In genomic region chr7:120879972-120880371, GRCm38 (mm10) we compare ENCODE assay signal across 24 mouse cellular contexts. TPM values are rescaled to one million over a fixed set of nuclear protein-coding genes. Genes with fewer than 3 reads are reported as not detected.
DNase-seq lines count a peak whose midpoint lies in the region; ATAC-seq and TF ChIP-seq lines count a peak whose summit lies in the region.
"Had no signal": no experiment of that assay in that cellular context is flagged by ENCODE, and none has a peak within 500 bp of the region (broad histone marks: within the 10 kb centered on the region; RNA-seq: fewer than 3 reads in every experiment).

No protein-coding gene starts in this region.

- H3K4me3 ChIP-seq in liver, embryonic 13.5 days (replicated peaks) = peak overlapping the region; percentile 70
- H3K4me3 ChIP-seq in forebrain, embryonic 13.5 days = no peak overlapping the region
- H3K4me3 ChIP-seq in forebrain, postnatal 0 days (ENCODE audit: low read depth, low read length) = no peak overlapping the region
- H3K4me3 ChIP-seq: heart, embryonic 15.5 days; kidney, embryonic 15.5 days; left cerebral cortex, adult 2 months; limb, embryonic 15.5 days; midbrain, embryonic 10.5 days; myocyte had no signal

- peak overlapping the region; percentile 83 for H3K9ac ChIP-seq in liver, embryonic 13.5 days
- no peak overlapping the region for H3K9ac ChIP-seq in forebrain, embryonic 13.5 days
- H3K9ac ChIP-seq in forebrain, postnatal 0 days = no peak overlapping the region
- H3K9ac ChIP-seq: heart, embryonic 15.5 days; kidney, embryonic 15.5 days; limb, embryonic 15.5 days had no signal

- H3K27me3 ChIP-seq in liver, embryonic 13.5 days = no peaks in the 10 kb centered on the region
- no peaks in the 10 kb centered on the region for H3K27me3 ChIP-seq in forebrain, embryonic 13.5 days
- H3K27me3 ChIP-seq in forebrain, postnatal 0 days (ENCODE audit: insufficient read depth, low read length) = no peaks in the 10 kb centered on the region
- H3K27me3 ChIP-seq: heart, embryonic 15.5 days; kidney, embryonic 15.5 days; limb, embryonic 15.5 days had no signal

- peaks cover 78% of the 10 kb centered on the region for H3K36me3 ChIP-seq in liver, embryonic 13.5 days
- H3K36me3 ChIP-seq in forebrain, embryonic 13.5 days (ENCODE audit: poor library complexity, severe bottlenecking) = peaks cover 18% of the 10 kb centered on the region
- peaks cover 50% of the 10 kb centered on the region for H3K36me3 ChIP-seq in forebrain, postnatal 0 days (ENCODE audit: insufficient read depth)

- H3K27ac ChIP-seq in liver, embryonic 13.5 days = peak overlapping the region; percentile 93
- H3K27ac ChIP-seq in forebrain, embryonic 13.5 days = no peak overlapping the region
- no peak overlapping the region for H3K27ac ChIP-seq in forebrain, postnatal 0 days (ENCODE audit: low read depth, low read length)
- H3K27ac ChIP-seq: heart, embryonic 15.5 days; hindbrain, postnatal 0 days; kidney, embryonic 15.5 days; left cerebral cortex, adult 2 months; limb, embryonic 15.5 days; midbrain, embryonic 10.5 days had no signal

- H3K9me3 ChIP-seq in liver, embryonic 13.5 days (replicated peaks) = no peaks in the 10 kb centered on the region
- no peaks in the 10 kb centered on the region for H3K9me3 ChIP-seq in forebrain, embryonic 13.5 days (replicated peaks)
- no peaks in the 10 kb centered on the region for H3K9me3 ChIP-seq in forebrain, postnatal 0 days (ENCODE audit: low read length)
- H3K9me3 ChIP-seq: heart, embryonic 15.5 days; kidney, embryonic 15.5 days; limb, embryonic 15.5 days had no signal

- peak overlapping the region; percentile 81 for H3K4me2 ChIP-seq in liver, embryonic 13.5 days
- H3K4me2 ChIP-seq in forebrain, embryonic 13.5 days = no peak overlapping the region
- H3K4me2 ChIP-seq in forebrain, postnatal 0 days (ENCODE audit: low read depth) = no peak overlapping the region
- H3K4me2 ChIP-seq: heart, embryonic 15.5 days; kidney, embryonic 15.5 days; limb, embryonic 15.5 days had no signal

- no peak for TF ChIP-seq CTCF in forebrain, postnatal 0 days (IDR thresholded peaks at IDR 0.05; ENCODE audit: low read depth)

- ATAC-seq in erythroblast, adult 5-6 weeks (replicated peaks; ENCODE audit: low FRiP score, poor library complexity, severe bottlenecking) = peak; percentile 55
- ATAC-seq in liver, embryonic 13.5 days (ENCODE audit: low read depth) = peak; percentile 76
- peak; percentile 30 for ATAC-seq in megakaryocyte-erythroid progenitor cell, adult 5-6 weeks (replicated peaks; ENCODE audit: low FRiP score, low TSS enrichment, poor library complexity, severe bottlenecking)
- no peak for ATAC-seq in forebrain, embryonic 13.5 days
- ATAC-seq in forebrain, postnatal 0 days = no peak
- ATAC-seq: activated CD4-positive, CD25-positive, alpha-beta regulatory T cell, adult 4 months; forebrain, embryonic 14.5 days; hindbrain, postnatal 0 days; intestine, postnatal 0 days; midbrain, embryonic 16.5 days had no signal

- DNase-seq in c-Kit-negative CD71-positive TER-119-positive erythroid progenitor cells, embryonic 14.5 days (ENCODE audit: low read depth, low spot score) = peak; percentile 66
- DNase-seq in liver, embryonic 13.5 days = peak; percentile 58
- no peak for DNase-seq in cerebellum, adult 9-11 months
- no peak for DNase-seq in forebrain, postnatal 0 days
- DNase-seq: adrenal gland, adult 8-10 months; cerebellum, adult 9-10 months; kidney, postnatal 4 days; layer of hippocampus, adult 9-11 months; left cerebral cortex, postnatal 4 days; lung, postnatal 4 days had no signal

- H3K4me1 ChIP-seq in liver, embryonic 13.5 days (replicated peaks) = peaks cover 98% of the 10 kb centered on the region
- no peaks in the 10 kb centered on the region for H3K4me1 ChIP-seq in forebrain, embryonic 13.5 days
- no peaks in the 10 kb centered on the region for H3K4me1 ChIP-seq in forebrain, postnatal 0 days (ENCODE audit: insufficient read depth)
- H3K4me1 ChIP-seq: limb, embryonic 15.5 days; midbrain, embryonic 10.5 days had no signal

- 72% methylated on average over 3 of the region's 3 CpGs for WGBS in liver, embryonic 13.5 days (ENCODE audit: insufficient replicate concordance)
- WGBS in forebrain, embryonic 13.5 days = 96% methylated on average over 3 of the region's 3 CpGs
- WGBS in forebrain, postnatal 0 days = 97% methylated on average over 3 of the region's 3 CpGs

RNA-seq across cellular contexts. Expression of gene Eef2k, which starts 37.3 kb away (rescaled TPM):
- 12.3 and 24.0 TPM in 2 replicates for total RNA-seq in erythroblast, adult 5-6 weeks (2015; ENCODE audit: low replicate concordance)
- total RNA-seq in erythroblast, adult 5-6 weeks (2017; ENCODE audit: low replicate concordance) = 77.4 and 97.0 TPM in 2 replicates
- polyA plus RNA-seq in liver, embryonic 13.5 days (2015; fragmentation: Nextera tagmentation; extraction: Ambion mirVana) = 42.2 and 44.2 TPM in 2 replicates
- 42.3 and 63.0 TPM in 2 replicates for total RNA-seq in megakaryocyte-erythroid progenitor cell, adult 5-6 weeks (2014; fragmentation: Nextera tagmentation)
- 49.9 and 52.6 TPM in 2 replicates for total RNA-seq in megakaryocyte-erythroid progenitor cell, adult 5-6 weeks (2017)
- polyA plus RNA-seq in forebrain, embryonic 13.5 days (2015; fragmentation: Nextera tagmentation; extraction: Ambion mirVana) = 19.2 and 22.0 TPM in 2 replicates
- total RNA-seq in forebrain, postnatal 0 days (2014; rRNA removed) = 53.8 and 56.4 TPM in 2 replicates
- 31.6 and 35.4 TPM in 2 replicates for polyA plus RNA-seq in forebrain, postnatal 0 days (2015; fragmentation: Nextera tagmentation; extraction: Ambion mirVana)

RNA-seq across cellular contexts. Expression of gene Polr3e, which starts 37.6 kb away (rescaled TPM):
- 3.1 and 3.3 TPM in 2 replicates for total RNA-seq in erythroblast, adult 5-6 weeks (2015; ENCODE audit: low replicate concordance)
- total RNA-seq in erythroblast, adult 5-6 weeks (2017; ENCODE audit: low replicate concordance) = 1.5 and 6.2 TPM in 2 replicates
- 19.3 and 21.1 TPM in 2 replicates for polyA plus RNA-seq in liver, embryonic 13.5 days (2015; fragmentation: Nextera tagmentation; extraction: Ambion mirVana)
- total RNA-seq in megakaryocyte-erythroid progenitor cell, adult 5-6 weeks (2014; fragmentation: Nextera tagmentation) = 36.0 and 40.6 TPM in 2 replicates
- 32.4 and 36.6 TPM in 2 replicates for total RNA-seq in megakaryocyte-erythroid progenitor cell, adult 5-6 weeks (2017)
- polyA plus RNA-seq in forebrain, embryonic 13.5 days (2015; fragmentation: Nextera tagmentation; extraction: Ambion mirVana) = 27.1 and 30.1 TPM in 2 replicates
- total RNA-seq in forebrain, postnatal 0 days (2014; rRNA removed) = 28.3 and 31.2 TPM in 2 replicates
- 18.1 and 20.9 TPM in 2 replicates for polyA plus RNA-seq in forebrain, postnatal 0 days (2015; fragmentation: Nextera tagmentation; extraction: Ambion mirVana)

Comparison
In these comparisons a context has a peak if more than half of its experiments do, and no peak if none do; other contexts are left out.
1. DNase-seq: peak in c-Kit-negative CD71-positive TER-119-positive erythroid progenitor cells, embryonic 14.5 days (single experiment) and liver, embryonic 13.5 days (single experiment); none in cerebellum, adult 9-11 months (single experiment) and forebrain, postnatal 0 days (single experiment).
2. ATAC-seq: peak in erythroblast, adult 5-6 weeks (single experiment), liver, embryonic 13.5 days (single experiment) and megakaryocyte-erythroid progenitor cell, adult 5-6 weeks (single experiment); none in forebrain, embryonic 13.5 days (single experiment) and forebrain, postnatal 0 days (single experiment).